Mouse (Mus musculus) activated CD4-positive, CD25-positive, alpha-beta regulatory T cell, adult 4 months (primary cell): ENCODE measurements around the gene B4galnt1. TPM values are rescaled to one million over a fixed set of nuclear protein-coding genes. Genes with fewer than 3 reads are reported as not detected.

Experiments used
- ATAC-seq: one replicate; pipeline ENCODE4 v1.8.0; 2017
- polyA plus RNA-seq, 2 experiments: library from polyadenylated mRNA; unstranded; fragments of 100-300 nt; shearing (Covaris generic); gene quantifications; one replicate each; pipeline ENCODE4 v1.2.1; 2017

B4galnt1 gene
- polyA plus RNA-seq, 2 experiments from 2014 or later: 152 to 209 TPM

- peak; percentile 58 for ATAC-seq
These were observed 5.8 kb downstream of the B4galnt1 start for GRCm38 (mm10) chr10:127170837-127171272.

GRCm38 (mm10) chr10:127171631-127172200 is 6.7 kb downstream of the B4galnt1 start:
- ATAC-seq: no peak

GRCm38 (mm10) chr10:127173148-127174065 is 8.4 kb downstream of the B4galnt1 start:
- no peak for ATAC-seq

GRCm38 (mm10) chr10:127174170-127174569 is 9.1 kb downstream of the B4galnt1 start:
- ATAC-seq: no peak

- no peak for ATAC-seq
These were observed 11.2 kb downstream of the B4galnt1 start for GRCm38 (mm10) chr10:127176228-127176627.

GRCm38 (mm10) chr10:127176756-127177155 is 11.7 kb downstream of the B4galnt1 start:
- ATAC-seq: no peak

GRCm38 (mm10) chr10:127177235-127177634 is 12.2 kb downstream of the B4galnt1 start:
- ATAC-seq: no peak

GRCm38 (mm10) chr10:127177719-127178118 is 12.7 kb downstream of the B4galnt1 start:
- peak; percentile 56 for ATAC-seq

- no peak for ATAC-seq
These were observed 13.4 kb downstream of the B4galnt1 start for GRCm38 (mm10) chr10:127178286-127179027.

GRCm38 (mm10) chr10:127179871-127180694 is 15.1 kb downstream of the B4galnt1 start, which contains the start of gene Slc26a10:
Gene Slc26a10 (minus strand): TSS chr10:127180645.
- ATAC-seq: no peak

- no peak for ATAC-seq
These were observed 15.6 kb downstream of the B4galnt1 start for GRCm38 (mm10) chr10:127180695-127181047.

- ATAC-seq: no peak
These were observed 16.5 kb downstream of the B4galnt1 start for GRCm38 (mm10) chr10:127181566-127181965.

GRCm38 (mm10) chr10:127182624-127183023 is 17.6 kb downstream of the B4galnt1 start:
- ATAC-seq: no peak

- ATAC-seq: no peak
These were observed 18.7 kb downstream of the B4galnt1 start for GRCm38 (mm10) chr10:127183759-127184158.

- no peak for ATAC-seq
These were observed 20.1 kb downstream of the B4galnt1 start for GRCm38 (mm10) chr10:127185101-127185500.

- ATAC-seq: no peak
These were observed 20.5 kb downstream of the B4galnt1 start for GRCm38 (mm10) chr10:127185506-127185905.

GRCm38 (mm10) chr10:127186451-127186850 is 21.4 kb downstream of the B4galnt1 start:
- ATAC-seq: no peak

- no peak for ATAC-seq
These were observed 22.5 kb downstream of the B4galnt1 start for GRCm38 (mm10) chr10:127187371-127188078.

- ATAC-seq: no peak
These were observed 23.0 kb downstream of the B4galnt1 start for GRCm38 (mm10) chr10:127188079-127188453.

GRCm38 (mm10) chr10:127188465-127189115 is 23.6 kb downstream of the B4galnt1 start:
- no peak for ATAC-seq

- ATAC-seq: peak; percentile 55
These were observed 24.2 kb downstream of the B4galnt1 start for GRCm38 (mm10) chr10:127189116-127189650.
